In the genomic region with DNA sequence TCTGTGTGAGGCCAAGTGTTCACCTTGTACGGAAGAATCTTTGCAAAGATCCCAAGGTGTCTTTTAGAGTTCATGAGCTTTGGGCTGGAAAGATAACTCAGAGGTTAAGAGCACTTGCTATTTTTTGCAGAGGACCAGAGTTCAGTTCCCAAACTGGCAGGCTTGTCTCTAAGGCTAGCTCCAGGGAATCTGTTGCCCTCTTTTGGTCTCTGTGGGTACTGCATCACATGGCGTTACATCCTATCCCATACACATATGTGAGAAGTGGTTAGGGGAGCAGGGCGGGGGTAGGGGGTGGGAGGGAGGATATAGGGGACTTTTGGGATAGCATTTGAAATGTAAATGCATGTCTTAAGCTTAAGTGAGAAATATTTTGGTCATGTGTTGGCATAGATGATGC, we compare ENCODE assay signal across 8 mouse cellular contexts.
DNase-seq lines count a peak whose midpoint lies in the region; ATAC-seq lines count a peak whose summit lies in the region.

No protein-coding gene starts in this region.

- H3K36me3 ChIP-seq in midbrain, embryonic 11.5 days (ENCODE audit: control insufficient read depth, insufficient read depth, low read length) = no peaks in the 10 kb centered on the region
- H3K36me3 ChIP-seq in midbrain, embryonic 15.5 days (replicated peaks) = no peaks in the 10 kb centered on the region

- H3K4me1 ChIP-seq in midbrain, embryonic 11.5 days (ENCODE audit: control insufficient read depth, insufficient read depth, low read length) = no peaks in the 10 kb centered on the region
- no peaks in the 10 kb centered on the region for H3K4me1 ChIP-seq in midbrain, embryonic 15.5 days

- DNase-seq in cerebellum, adult 9-10 months = peak; percentile 7
- no peak for DNase-seq in cerebellum, adult 11-12 months
- DNase-seq in midbrain, embryonic 11.5 days (ENCODE audit: low spot score, missing footprints) = peak; percentile 93
- peak; percentile 57 for DNase-seq in embryo, embryonic 11 days
- peak; percentile 19 for DNase-seq in lung, postnatal 10 days
- no peak for DNase-seq in left cerebral cortex, adult 8-10 months (ENCODE audit: low spot score in 2 of 2)
- no peak for DNase-seq in T-cell, adult 2 months (ENCODE audit: low spot score)

- no peak overlapping the region for H3K4me3 ChIP-seq in midbrain, embryonic 11.5 days (ENCODE audit: low read depth, low read length)
- no peak overlapping the region for H3K4me3 ChIP-seq in midbrain, embryonic 15.5 days

- no peak overlapping the region for H3K4me2 ChIP-seq in midbrain, embryonic 11.5 days
- no peak overlapping the region for H3K4me2 ChIP-seq in midbrain, embryonic 15.5 days

- no peaks in the 10 kb centered on the region for H3K9me3 ChIP-seq in midbrain, embryonic 11.5 days (ENCODE audit: control insufficient read depth, low read length)
- H3K9me3 ChIP-seq in midbrain, embryonic 15.5 days = no peaks in the 10 kb centered on the region

- H3K9ac ChIP-seq in midbrain, embryonic 11.5 days (ENCODE audit: low read length) = no peak overlapping the region
- no peak overlapping the region for H3K9ac ChIP-seq in midbrain, embryonic 15.5 days

- no peak overlapping the region for H3K27ac ChIP-seq in midbrain, embryonic 11.5 days (ENCODE audit: low read depth, low read length)
- H3K27ac ChIP-seq in midbrain, embryonic 15.5 days = no peak overlapping the region

- WGBS in midbrain, embryonic 11.5 days = 70% methylated on average over 3 of the region's 3 CpGs
- 51% methylated on average over 3 of the region's 3 CpGs for WGBS in midbrain, embryonic 15.5 days

- H3K27me3 ChIP-seq in midbrain, embryonic 11.5 days (ENCODE audit: control insufficient read depth, insufficient read depth, low read length) = no peaks in the 10 kb centered on the region
- H3K27me3 ChIP-seq in midbrain, embryonic 15.5 days (replicated peaks) = no peaks in the 10 kb centered on the region

- peak; percentile 80 for ATAC-seq in midbrain, embryonic 11.5 days (ENCODE audit: low FRiP score)
- ATAC-seq in midbrain, embryonic 15.5 days (replicated peaks) = no peak

Comparison
In these comparisons a context has a peak if more than half of its experiments do, and no peak if none do; other contexts are left out.
1. DNase-seq: peak in cerebellum, adult 9-10 months (single experiment), midbrain, embryonic 11.5 days (single experiment), embryo, embryonic 11 days (single experiment) and lung, postnatal 10 days (single experiment); none in cerebellum, adult 11-12 months (single experiment), left cerebral cortex, adult 8-10 months (0 of 2) and T-cell, adult 2 months (single experiment).